Mouse (Mus musculus) erythroblast, embryonic 14.5 days (primary cell): ENCODE data around the gene Necap1.

Experiments
- GATA1 ChIP-seq: IDR thresholded peaks from 2 replicates; pipeline ENCODE4 v1.6.1; 2012; ENCODE audit warnings: low read length, inconsistent platforms, mixed read lengths
- TAL1 ChIP-seq: IDR thresholded peaks from 3 replicates; pipeline ENCODE4 v1.6.1; 2012; ENCODE audit warnings: low read length, inconsistent platforms, mixed read lengths

DNA sequence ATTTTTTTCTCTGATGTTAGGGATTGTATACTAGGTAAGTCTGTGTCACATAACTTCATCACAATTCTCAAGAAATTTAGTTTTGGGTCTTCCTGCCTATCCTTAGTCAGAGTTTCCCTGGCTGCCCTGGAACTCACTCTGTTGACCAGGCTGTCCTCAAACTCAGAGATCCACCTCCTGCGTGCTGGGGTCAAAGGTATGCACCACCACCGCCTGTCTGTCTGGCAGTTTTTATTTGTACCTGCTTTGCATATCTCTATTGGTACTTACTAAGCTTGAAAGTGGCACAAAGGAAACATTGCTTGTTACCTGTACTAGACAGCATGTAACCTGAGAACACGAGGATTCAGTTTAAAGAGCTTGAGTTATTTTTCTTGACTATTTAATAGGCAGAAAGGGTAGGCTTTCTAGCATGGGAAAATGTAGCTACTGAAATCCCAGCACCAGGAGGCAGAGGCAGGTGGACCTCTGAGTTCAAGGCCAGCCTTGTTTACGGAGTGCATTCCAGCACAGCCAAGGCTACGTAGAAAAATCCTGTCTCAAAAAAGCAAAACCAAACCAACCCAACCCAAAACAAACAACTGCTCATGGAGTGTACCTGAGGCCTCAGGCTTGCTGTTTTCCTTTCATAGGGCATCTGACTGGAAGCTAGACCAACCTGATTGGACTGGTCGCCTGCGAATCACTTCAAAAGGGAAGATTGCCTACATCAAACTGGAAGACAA lies 5.7 kb downstream of the Necap1 start:
- TF ChIP-seq GATA1 (no peak), TAL1 (no peak)
